Mouse (Mus musculus): ENCODE measurements at regions not wholly inside any gene's neighbourhood (a gene's known extent, or its start where the extent isn't known, plus 50 kb on each side); places are given as distances from the start of the nearest gene placed in this dataset.
A peak's percentile ranks its signal among the peaks of the same experiment; 100 is the strongest.

GRCm38 (mm10) chrX:13921867-13922266, 70.7 kb upstream of the Cask start:
- Histone ChIP-seq H3K27me3 (ENCODE audit: control insufficient read depth, insufficient read depth, low read length) (no peaks in the 10 kb centered on the region), H3K9me3 (ENCODE audit: control insufficient read depth, low read length) (no peaks in the 10 kb centered on the region), H3K36me3 (ENCODE audit: control insufficient read depth, insufficient read depth, low read length) (no peaks in the 10 kb centered on the region), H3K4me1 (replicated peaks; ENCODE audit: control insufficient read depth, insufficient read depth) (no peaks in the 10 kb centered on the region), H3K9ac (ENCODE audit: low read length) (no peak overlapping the region), H3K27ac (replicated peaks) (no peak overlapping the region), H3K4me2 (replicated peaks; ENCODE audit: low read depth) (no peak overlapping the region), H3K4me3 (ENCODE audit: low read depth, low read length) (no peak overlapping the region)
- DNase-seq (ENCODE audit: low spot score) (no peak), ATAC-seq (ENCODE audit: low FRiP score, low TSS enrichment) (no peak)
- 50% methylated on average over 1 of the region's 1 CpGs for WGBS
- TF ChIP-seq EP300 (optimal IDR thresholded peaks at IDR 0.05) (no peak), CTCF (IDR thresholded peaks at IDR 0.05; ENCODE audit: low read depth) (no peak)

- WGBS, result 79% methylated on average over 2 of the region's 2 CpGs
- Histone ChIP-seq H3K4me3 (ENCODE audit: low read depth, low read length) (no peak overlapping the region), H3K9ac (ENCODE audit: low read length) (no peak overlapping the region), H3K4me2 (replicated peaks; ENCODE audit: low read depth) (no peak overlapping the region), H3K27ac (replicated peaks) (no peak overlapping the region), H3K4me1 (replicated peaks; ENCODE audit: control insufficient read depth, insufficient read depth) (no peaks in the 10 kb centered on the region), H3K9me3 (ENCODE audit: control insufficient read depth, low read length) (no peaks in the 10 kb centered on the region), H3K27me3 (ENCODE audit: control insufficient read depth, insufficient read depth, low read length) (no peaks in the 10 kb centered on the region), H3K36me3 (ENCODE audit: control insufficient read depth, insufficient read depth, low read length) (no peaks in the 10 kb centered on the region)
- DNase-seq (ENCODE audit: low spot score) (peak; percentile 17), ATAC-seq (ENCODE audit: low FRiP score, low TSS enrichment) (peak; percentile 88)
- TF ChIP-seq CTCF (IDR thresholded peaks at IDR 0.05; ENCODE audit: low read depth) (no peak), EP300 (optimal IDR thresholded peaks at IDR 0.05) (no peak)
These were observed 67.5 kb upstream of the Cask start for GRCm38 (mm10) chrX:13918659-13919058.
